Mouse (Mus musculus) heart, adult 2 months (tissue): Measurements from ENCODE around the gene Wipf1. TPM values are rescaled to one million over a fixed set of nuclear protein-coding genes. Genes with fewer than 3 reads are reported as not detected.

Experiments
- DNase-seq, 2 experiments: peaks; one replicate each; pipeline ENCODE4 v3.0.0; 2021
- H3K27ac ChIP-seq: fragments of 200-600 bp; 2 replicates; pipeline ENCODE4 v1.8.1; 2022
- H3K27me3 ChIP-seq: fragments of 200-500 bp; 2 replicates; pipeline ENCODE4 v1.6.1; 2012; ENCODE audit warnings: mild to moderate bottlenecking, low read length, inconsistent platforms, mixed read lengths; ENCODE audit not compliant: control insufficient read depth, insufficient read depth
- H3K36me3 ChIP-seq: fragments of 200-500 bp; 2 replicates; pipeline ENCODE4 v1.6.1; 2012; ENCODE audit warnings: low read length, inconsistent platforms; ENCODE audit not compliant: control insufficient read depth, insufficient read depth
- H3K4me1 ChIP-seq: fragments of 200-500 bp; 2 replicates; pipeline ENCODE4 v1.6.1; 2011; ENCODE audit warnings: low read length; ENCODE audit not compliant: control insufficient read depth, insufficient read depth
- H3K4me3 ChIP-seq: fragments of 200-600 bp; 2 replicates; pipeline ENCODE4 v1.8.1; 2022
- H3K79me2 ChIP-seq: fragments of 200-500 bp; replicated peaks from 2 replicates; pipeline ENCODE4 v1.6.1; 2012; ENCODE audit warnings: mild to moderate bottlenecking, inconsistent platforms, low read length, moderate library complexity, mixed read lengths; ENCODE audit not compliant: control insufficient read depth, insufficient read depth
- H3K9ac ChIP-seq: fragments of 200-500 bp; 2 replicates; pipeline ENCODE4 v1.6.1; 2012; ENCODE audit warnings: low read depth, mild to moderate bottlenecking, control low read depth, inconsistent platforms, low read length, mixed read lengths
- CTCF ChIP-seq: fragments of 200-600 bp; IDR thresholded peaks from 2 replicates; pipeline ENCODE4 v1.8.1; 2022; ENCODE audit warnings: antibody characterized with exemption, mild to moderate bottlenecking, moderate library complexity
- EP300 ChIP-seq: fragments of 200-500 bp; IDR thresholded peaks from 2 replicates; pipeline ENCODE4 v1.6.1; 2011; ENCODE audit warnings: low read depth, low read length, control low read depth; ENCODE audit not compliant: insufficient read depth
- POLR2A ChIP-seq: fragments of 200-500 bp; IDR thresholded peaks from 2 replicates; pipeline ENCODE4 v1.6.1; 2011; ENCODE audit warnings: mild to moderate bottlenecking, low read depth, low read length, control low read depth; ENCODE audit not compliant: insufficient read depth
- WGBS: fragments of 180-500 bp; shearing (Covaris S2); methylation state at CpG from one replicate; pipeline ENCODE4 v1.1.7; 2018; 5-methylcytosine and 5-hydroxymethylcytosine counted together
- intact Hi-C: fragments of 180-260 bp; cut with DNase I; formaldehyde crosslinking; loops from one replicate; pipeline ENCODE4 v1.15.1; 2025
- polyA plus RNA-seq: library from polyadenylated mRNA; depleted of rRNA; stranded (reverse); fragments of >200 nt; gene quantifications from 2 replicates; pipeline ENCODE4 v1.2.3, GENCODE M21; 2012
- total RNA-seq, 2 experiments: library from RNA; stranded (reverse); gene quantifications; 2 replicates each; pipeline ENCODE4 v1.2.3; 2021

The Wipf1 gene
- total and polyA plus RNA-seq, 3 experiments, result 6.6 to 17.0 (median 12.9) TPM

- intact Hi-C loops, result loop anchor here (2.0 kb wide), 1 partner anchor 36 kb away; no protein-coding TSS in a partner anchor
- 4% methylated on average over 59 of the region's 59 CpGs for WGBS
- Histone ChIP-seq H3K79me2 (no peaks in the 10 kb centered on the region; the same call in none of the 2 replicates), H3K4me1 (peaks cover 21% of the 10 kb centered on the region), H3K27me3 (0 out of 2 replicates have a peak, but pooled peaks cover 2% of the 10 kb centered on the region), H3K36me3 (no peaks in the 10 kb centered on the region; the same call in 1 of the 2 replicates), H3K4me3 (peak overlapping the region; percentile 86), H3K9ac (peak overlapping the region; percentile 97), H3K27ac (peak overlapping the region; percentile 77)
- no peak for DNase-seq
- TF ChIP-seq EP300 (no peak), POLR2A (no peak), CTCF (no peak)
These were observed 798 bp downstream of the Wipf1 start for GRCm38 (mm10) chr2:73528516-73529355.

- intact Hi-C loops, result loop anchor here (2.0 kb wide), 1 partner anchor 35 kb away; no protein-coding TSS in a partner anchor
- H3K9ac ChIP-seq, result peak overlapping the region; percentile 50
- H3K27ac ChIP-seq, result peak overlapping the region; percentile 77
- WGBS, result 44% methylated on average over 11 of the region's 11 CpGs
- TF ChIP-seq CTCF, result no peak
- TF ChIP-seq EP300, result no peak
- no peak for TF ChIP-seq POLR2A
- H3K4me3 ChIP-seq, result peak overlapping the region; percentile 86
- H3K27me3 ChIP-seq, result 0 out of 2 replicates have a peak, but pooled peaks cover 2% of the 10 kb centered on the region
- peaks cover 25% of the 10 kb centered on the region for H3K4me1 ChIP-seq
- peak in 1 of 2 experiments; percentile 47 for DNase-seq
- peaks cover 1% of the 10 kb centered on the region for H3K79me2 ChIP-seq
- peaks cover 6% of the 10 kb centered on the region for H3K36me3 ChIP-seq
These were observed 1.6 kb downstream of the Wipf1 start for GRCm38 (mm10) chr2:73527956-73528355.

GRCm38 (mm10) chr2:73526691-73527090, 2.8 kb downstream of the Wipf1 start:
- 0 out of 2 replicates have a peak, but pooled peaks have one; percentile 19 for TF ChIP-seq EP300
- TF ChIP-seq POLR2A, result no peak
- Histone ChIP-seq H3K4me1 (peaks cover 31% of the 10 kb centered on the region), H3K4me3 (peak overlapping the region; percentile 86; the same call in 1 of the 2 replicates), H3K79me2 (peaks cover 2% of the 10 kb centered on the region), H3K27ac (peak overlapping the region; percentile 77), H3K9ac (peak overlapping the region; percentile 36), H3K36me3 (peaks cover 14% of the 10 kb centered on the region), H3K27me3 (0 out of 2 replicates have a peak, but pooled peaks cover 2% of the 10 kb centered on the region)
- DNase-seq, result peak; percentile 55 to 70
- 30% methylated on average over 9 of the region's 9 CpGs for WGBS
- intact Hi-C loops, result no loop called here

- peak overlapping the region; percentile 45 for H3K27ac ChIP-seq
- 47% methylated on average over 8 of the region's 8 CpGs for WGBS
- intact Hi-C loops, result no loop called here
These were observed 6.6 kb downstream of the Wipf1 start for GRCm38 (mm10) chr2:73522891-73523290.

GRCm38 (mm10) chr2:73522336-73522735, 7.2 kb downstream of the Wipf1 start:
- no peak overlapping the region for H3K9ac ChIP-seq
- H3K79me2 ChIP-seq, result peaks cover 2% of the 10 kb centered on the region
- H3K36me3 ChIP-seq, result peaks cover 16% of the 10 kb centered on the region
- no peak overlapping the region for H3K4me3 ChIP-seq
- intact Hi-C loops, result no loop called here
- WGBS, result 78% methylated on average over 6 of the region's 6 CpGs
- no peaks in the 10 kb centered on the region for H3K27me3 ChIP-seq
- peak overlapping the region; percentile 29 for H3K27ac ChIP-seq
- TF ChIP-seq CTCF, result no peak
- TF ChIP-seq POLR2A, result no peak
- no peak for TF ChIP-seq EP300
- DNase-seq, result no peak
- H3K4me1 ChIP-seq, result peaks cover 31% of the 10 kb centered on the region

More at GRCm38 (mm10) chr2:73522891-73523290, 6.6 kb downstream of the Wipf1 start:
- TF ChIP-seq CTCF (no peak), POLR2A (no peak), EP300 (no peak)
- peaks cover 16% of the 10 kb centered on the region for H3K36me3 ChIP-seq
- peaks cover 35% of the 10 kb centered on the region for H3K4me1 ChIP-seq
- H3K27me3 ChIP-seq, result no peaks in the 10 kb centered on the region
- H3K79me2 ChIP-seq, result peaks cover 2% of the 10 kb centered on the region
- peak overlapping the region; percentile 23; the same call in 1 of the 2 replicates for H3K9ac ChIP-seq
- H3K4me3 ChIP-seq, result no peak overlapping the region
- DNase-seq, result no peak
